Mouse (Mus musculus) heart, adult 2 months (tissue): ENCODE results near the gene Stx7.

Experiments
- CTCF ChIP-seq: fragments of 200-600 bp; IDR thresholded peaks from 2 replicates; pipeline ENCODE4 v1.8.1; 2022; ENCODE audit warnings: antibody characterized with exemption, mild to moderate bottlenecking, moderate library complexity
- POLR2A ChIP-seq: fragments of 200-500 bp; IDR thresholded peaks from 2 replicates; pipeline ENCODE4 v1.6.1; 2011; ENCODE audit warnings: mild to moderate bottlenecking, low read depth, low read length, control low read depth; ENCODE audit not compliant: insufficient read depth

- TF ChIP-seq POLR2A (no peak), CTCF (no peak)
Measured at GRCm38 (mm10) chr10:24200099-24200498, 51.0 kb downstream of the Stx7 start.
